Mouse (Mus musculus) heart, adult 2 months (tissue): Measurements from ENCODE around the gene Usp10. TPM values are rescaled to one million over a fixed set of nuclear protein-coding genes. Genes with fewer than 3 reads are reported as not detected.

ENCODE experiments used
- DNase-seq, 2 experiments: peaks; one replicate each; pipeline ENCODE4 v3.0.0; 2021
- H3K27ac ChIP-seq: fragments of 200-600 bp; 2 replicates; pipeline ENCODE4 v1.8.1; 2022
- H3K27me3 ChIP-seq: fragments of 200-500 bp; 2 replicates; pipeline ENCODE4 v1.6.1; 2012; ENCODE audit warnings: mild to moderate bottlenecking, low read length, inconsistent platforms, mixed read lengths; ENCODE audit not compliant: control insufficient read depth, insufficient read depth
- H3K36me3 ChIP-seq: fragments of 200-500 bp; 2 replicates; pipeline ENCODE4 v1.6.1; 2012; ENCODE audit warnings: low read length, inconsistent platforms; ENCODE audit not compliant: control insufficient read depth, insufficient read depth
- H3K4me1 ChIP-seq: fragments of 200-500 bp; 2 replicates; pipeline ENCODE4 v1.6.1; 2011; ENCODE audit warnings: low read length; ENCODE audit not compliant: control insufficient read depth, insufficient read depth
- H3K4me3 ChIP-seq: fragments of 200-600 bp; 2 replicates; pipeline ENCODE4 v1.8.1; 2022
- H3K79me2 ChIP-seq: fragments of 200-500 bp; replicated peaks from 2 replicates; pipeline ENCODE4 v1.6.1; 2012; ENCODE audit warnings: mild to moderate bottlenecking, inconsistent platforms, low read length, moderate library complexity, mixed read lengths; ENCODE audit not compliant: control insufficient read depth, insufficient read depth
- H3K9ac ChIP-seq: fragments of 200-500 bp; 2 replicates; pipeline ENCODE4 v1.6.1; 2012; ENCODE audit warnings: low read depth, mild to moderate bottlenecking, control low read depth, inconsistent platforms, low read length, mixed read lengths
- CTCF ChIP-seq: fragments of 200-600 bp; IDR thresholded peaks from 2 replicates; pipeline ENCODE4 v1.8.1; 2022; ENCODE audit warnings: antibody characterized with exemption, mild to moderate bottlenecking, moderate library complexity
- EP300 ChIP-seq: fragments of 200-500 bp; IDR thresholded peaks from 2 replicates; pipeline ENCODE4 v1.6.1; 2011; ENCODE audit warnings: low read depth, low read length, control low read depth; ENCODE audit not compliant: insufficient read depth
- POLR2A ChIP-seq: fragments of 200-500 bp; IDR thresholded peaks from 2 replicates; pipeline ENCODE4 v1.6.1; 2011; ENCODE audit warnings: mild to moderate bottlenecking, low read depth, low read length, control low read depth; ENCODE audit not compliant: insufficient read depth
- WGBS: fragments of 180-500 bp; shearing (Covaris S2); methylation state at CpG from one replicate; pipeline ENCODE4 v1.1.7; 2018; 5-methylcytosine and 5-hydroxymethylcytosine counted together
- intact Hi-C: fragments of 180-260 bp; cut with DNase I; formaldehyde crosslinking; loops from one replicate; pipeline ENCODE4 v1.15.1; 2025
- polyA plus RNA-seq: library from polyadenylated mRNA; depleted of rRNA; stranded (reverse); fragments of >200 nt; gene quantifications from 2 replicates; pipeline ENCODE4 v1.2.3, GENCODE M21; 2012
- total RNA-seq, 2 experiments: library from RNA; stranded (reverse); gene quantifications; 2 replicates each; pipeline ENCODE4 v1.2.3; 2021

The Usp10 gene
- total and polyA plus RNA-seq, 3 experiments: 41.9 to 58.6 (median 49.8) TPM

DNA sequence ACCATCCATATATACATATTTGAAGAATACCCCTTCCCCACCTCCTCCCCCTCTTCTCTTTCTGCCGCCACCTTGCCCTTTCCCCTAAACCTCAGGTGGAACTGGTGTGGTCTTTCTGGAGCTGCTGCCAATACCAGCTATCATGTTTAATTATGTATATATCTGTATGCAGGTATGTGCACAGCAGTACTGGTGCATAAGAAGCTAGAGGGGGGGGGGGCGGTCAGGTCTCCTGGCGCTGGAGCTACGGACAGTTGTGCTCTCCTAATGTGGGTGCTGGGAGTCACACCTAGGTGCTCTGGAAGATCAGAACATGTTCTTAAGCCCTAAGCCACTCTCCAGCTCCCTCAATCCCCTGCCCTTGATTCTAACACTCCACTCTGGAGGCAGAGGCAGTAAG is 13.1 kb upstream of the Usp10 start:
- TF ChIP-seq EP300 (no peak), CTCF (no peak), POLR2A (no peak)
- Histone ChIP-seq H3K79me2 (no peaks in the 10 kb centered on the region), H3K4me1 (peaks cover 1% of the 10 kb centered on the region; the same call in 1 of the 2 replicates), H3K27ac (no peak overlapping the region), H3K36me3 (no peaks in the 10 kb centered on the region), H3K27me3 (no peaks in the 10 kb centered on the region), H3K9ac (no peak overlapping the region), H3K4me3 (no peak overlapping the region)
- intact Hi-C loops: no loop called here
- DNase-seq: no peak
- WGBS: 89% methylated on average over 4 of the region's 4 CpGs

DNA sequence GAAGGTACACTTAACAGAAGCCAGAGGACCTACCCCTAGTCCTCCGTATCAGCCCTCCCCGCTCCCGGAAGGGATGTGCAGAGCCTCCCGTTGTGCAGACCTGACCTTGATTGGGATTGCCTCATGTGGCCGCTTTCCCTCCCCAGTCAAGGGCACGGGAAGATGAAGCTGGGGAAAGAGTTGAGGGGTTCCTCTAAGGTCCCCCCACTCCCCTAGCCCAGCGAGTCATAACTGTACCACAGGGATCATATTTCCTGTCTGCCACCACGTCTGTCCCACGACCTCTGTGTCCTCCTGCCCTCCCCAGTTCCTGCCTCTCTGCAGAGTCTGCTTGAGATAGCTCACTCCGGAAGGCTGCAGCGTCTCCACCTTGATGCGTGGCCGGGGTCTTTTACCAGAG is 12.2 kb upstream of the Usp10 start:
- no peaks in the 10 kb centered on the region for H3K27me3 ChIP-seq
- no peak overlapping the region for H3K4me3 ChIP-seq
- DNase-seq: no peak
- no peaks in the 10 kb centered on the region for H3K79me2 ChIP-seq
- H3K36me3 ChIP-seq: no peaks in the 10 kb centered on the region
- peaks cover 1% of the 10 kb centered on the region; the same call in 1 of the 2 replicates for H3K4me1 ChIP-seq
- intact Hi-C loops: no loop called here
- no peak overlapping the region for H3K27ac ChIP-seq
- 14% methylated on average over 13 of the region's 13 CpGs for WGBS
- no peak overlapping the region for H3K9ac ChIP-seq
- TF ChIP-seq EP300 (no peak), POLR2A (no peak), CTCF (no peak)

DNA sequence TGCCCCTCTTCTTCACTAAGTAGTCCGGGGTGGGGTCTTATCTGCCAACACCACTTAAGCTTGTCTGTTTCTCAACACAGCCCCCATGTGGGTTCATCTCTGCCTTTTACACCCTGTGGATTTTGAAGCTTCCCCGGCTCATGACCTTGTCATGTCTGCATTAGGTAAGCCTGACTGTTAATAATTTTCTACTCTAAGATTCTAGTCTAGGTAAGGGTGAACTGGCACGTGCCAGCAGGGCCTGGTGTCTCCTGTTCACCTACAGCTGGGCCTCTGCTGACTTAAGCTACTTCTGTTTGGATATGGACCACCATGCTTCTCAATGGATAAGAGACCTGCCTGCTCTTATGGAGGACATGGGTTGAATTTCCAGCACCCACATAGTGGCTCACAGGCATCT is 8.8 kb upstream of the Usp10 start:
- no peaks in the 10 kb centered on the region for H3K36me3 ChIP-seq
- DNase-seq: no peak
- no peak overlapping the region for H3K4me3 ChIP-seq
- no peak overlapping the region for H3K9ac ChIP-seq
- H3K4me1 ChIP-seq: peaks cover 1% of the 10 kb centered on the region; the same call in 1 of the 2 replicates
- 79% methylated on average over 3 of the region's 3 CpGs for WGBS
- H3K79me2 ChIP-seq: no peaks in the 10 kb centered on the region
- TF ChIP-seq CTCF: no peak
- H3K27me3 ChIP-seq: no peaks in the 10 kb centered on the region
- intact Hi-C loops: no loop called here
- no peak overlapping the region for H3K27ac ChIP-seq

DNA sequence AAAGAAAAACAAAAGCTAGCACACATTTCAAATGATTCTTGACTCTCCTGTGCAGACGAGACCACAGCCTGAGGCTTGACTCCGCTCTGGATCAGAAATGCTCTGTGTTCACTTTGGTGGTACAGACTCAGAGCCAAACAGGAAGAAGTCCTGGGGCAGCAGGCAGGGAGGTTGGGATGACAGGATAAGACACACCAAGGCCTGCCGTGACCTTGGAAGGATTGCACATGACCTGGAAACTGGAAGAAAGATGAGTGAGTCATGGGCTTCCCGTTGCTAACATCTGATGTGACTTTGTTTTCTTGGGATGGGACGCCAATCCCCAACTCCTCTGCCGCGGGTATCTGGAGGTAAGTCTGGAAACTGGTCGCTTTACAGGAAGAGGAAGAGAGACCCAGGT is 8.2 kb upstream of the Usp10 start:
- Histone ChIP-seq H3K4me3 (no peak overlapping the region), H3K27me3 (no peaks in the 10 kb centered on the region), H3K36me3 (no peaks in the 10 kb centered on the region), H3K9ac (no peak overlapping the region), H3K4me1 (peaks cover 1% of the 10 kb centered on the region; the same call in 1 of the 2 replicates), H3K79me2 (no peaks in the 10 kb centered on the region), H3K27ac (no peak overlapping the region)
- TF ChIP-seq POLR2A: no peak
- TF ChIP-seq CTCF: no peak
- TF ChIP-seq EP300: no peak
- no peak for DNase-seq
- intact Hi-C loops: no loop called here
- 41% methylated on average over 8 of the region's 8 CpGs for WGBS

DNA sequence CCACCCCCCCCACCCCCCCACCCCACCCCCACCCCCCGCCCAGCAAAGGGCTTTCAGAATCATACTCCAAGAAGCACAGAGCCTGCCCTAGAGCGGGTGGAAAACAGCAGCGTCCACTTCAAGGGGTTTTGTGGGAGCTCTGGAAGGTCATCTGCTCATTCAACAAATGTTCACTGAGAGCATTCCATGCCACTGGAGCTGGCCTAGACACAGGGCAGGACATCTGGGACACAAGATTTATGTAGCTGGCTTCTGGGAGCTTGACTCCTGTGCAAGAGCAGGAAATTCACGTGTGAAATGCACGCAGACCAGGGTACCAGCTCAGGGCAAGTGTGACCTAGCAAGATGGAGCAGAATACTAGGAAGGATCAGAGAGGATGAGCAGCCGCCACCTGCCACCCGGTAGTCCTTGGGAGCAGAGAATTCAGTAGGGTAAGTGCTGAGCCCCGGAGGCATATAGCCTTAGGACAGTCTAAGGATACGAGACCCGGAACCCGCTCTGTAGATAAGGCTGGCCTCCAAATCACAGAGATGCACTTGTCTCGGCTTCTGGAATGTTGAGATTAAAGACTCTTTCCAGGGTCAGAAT is 5.7 kb upstream of the Usp10 start:
- no peaks in the 10 kb centered on the region for H3K27me3 ChIP-seq
- TF ChIP-seq EP300 (no peak), CTCF (no peak), POLR2A (no peak)
- intact Hi-C loops: no loop called here

DNA sequence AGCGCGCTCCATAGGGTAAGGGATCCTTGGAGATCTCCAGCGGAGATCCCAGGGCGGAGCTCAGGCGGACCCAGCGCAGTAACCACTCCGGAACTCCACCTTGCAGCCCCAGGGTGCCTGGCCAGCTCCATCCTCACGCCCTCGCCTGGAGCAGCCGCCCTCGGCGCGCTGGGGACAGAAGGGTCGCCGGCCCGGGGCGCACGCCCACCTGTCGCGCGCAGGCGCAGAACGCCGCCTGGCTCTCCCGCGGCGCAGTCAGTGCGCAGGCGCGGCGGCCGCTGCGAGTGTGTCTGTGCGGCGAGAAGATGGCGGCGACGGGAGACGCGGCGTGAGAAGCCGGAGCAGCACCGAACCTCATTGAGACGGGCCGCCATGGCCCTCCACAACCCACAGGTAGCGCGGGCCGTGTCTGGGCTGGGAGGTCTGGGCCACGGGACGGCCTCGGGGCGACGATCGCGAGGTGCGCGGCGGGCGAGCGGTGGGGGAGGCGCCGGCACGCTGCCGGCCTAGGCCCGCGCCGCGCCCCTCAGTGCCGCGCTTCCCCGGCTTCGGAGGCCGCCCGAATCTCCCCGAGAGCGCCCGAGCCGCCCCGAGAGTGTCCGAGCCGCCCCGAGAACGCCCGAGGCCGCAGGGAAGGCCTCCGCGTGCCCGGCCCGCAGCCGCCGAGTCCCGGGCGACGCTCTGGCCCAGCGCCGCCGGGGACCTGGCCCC is 542 bp downstream of the Usp10 start, which contains the start of gene Gm20388:
Gene Gm20388, plus strand, starts transcription at position 295 of the 711 bp plus-strand sequence.
- Histone ChIP-seq H3K4me3 (peak within 1 kb of the TSS; percentile 80), H3K9ac (peak within 1 kb of the TSS; percentile 100), H3K27ac (peak within 1 kb of the TSS; percentile 88), H3K36me3 (peaks cover 5% of the 10 kb centered on the region; the same call in 1 of the 2 replicates), H3K4me1 (peaks cover 9% of the 10 kb centered on the region), H3K79me2 (no peaks in the 10 kb centered on the region; the same call in 1 of the 2 replicates), H3K27me3 (no peaks in the 10 kb centered on the region)
- intact Hi-C loops: no loop called here
- peak; percentile 95 to 99 for DNase-seq
- under 1% methylated on average over 97 of the region's 97 CpGs for WGBS
- TF ChIP-seq EP300 (no peak), POLR2A (peak; percentile 67)

More for the DNA sequence above, 5.7 kb upstream of the Usp10 start:
- DNase-seq: no peak
- WGBS: 49% methylated on average over 12 of the region's 12 CpGs
- no peaks in the 10 kb centered on the region for H3K4me1 ChIP-seq
- H3K36me3 ChIP-seq: no peaks in the 10 kb centered on the region
- H3K27ac ChIP-seq: no peak overlapping the region
- H3K79me2 ChIP-seq: no peaks in the 10 kb centered on the region
- no peak overlapping the region for H3K9ac ChIP-seq
- H3K4me3 ChIP-seq: no peak overlapping the region
